Mouse (Mus musculus): ENCODE results near the gene Jdp2.

Gene Jdp2

DNA sequence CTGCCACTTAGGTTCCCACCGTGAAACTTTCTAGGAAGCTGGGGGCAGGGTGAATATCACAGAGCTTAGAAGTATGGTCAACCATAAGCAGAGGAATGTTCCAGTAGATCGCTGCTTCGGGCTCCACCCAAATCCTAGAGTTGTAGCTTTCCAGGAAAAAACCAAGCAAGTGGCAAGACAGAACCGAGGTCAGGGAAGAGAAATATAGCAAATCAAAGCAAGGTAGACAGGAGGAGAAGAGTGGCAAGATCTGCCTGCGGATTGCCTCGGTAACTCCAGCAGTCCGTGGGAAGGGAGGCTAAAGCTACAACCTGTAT lies 88.3 kb downstream of the Jdp2 start:
- DNase-seq: no peak

DNA sequence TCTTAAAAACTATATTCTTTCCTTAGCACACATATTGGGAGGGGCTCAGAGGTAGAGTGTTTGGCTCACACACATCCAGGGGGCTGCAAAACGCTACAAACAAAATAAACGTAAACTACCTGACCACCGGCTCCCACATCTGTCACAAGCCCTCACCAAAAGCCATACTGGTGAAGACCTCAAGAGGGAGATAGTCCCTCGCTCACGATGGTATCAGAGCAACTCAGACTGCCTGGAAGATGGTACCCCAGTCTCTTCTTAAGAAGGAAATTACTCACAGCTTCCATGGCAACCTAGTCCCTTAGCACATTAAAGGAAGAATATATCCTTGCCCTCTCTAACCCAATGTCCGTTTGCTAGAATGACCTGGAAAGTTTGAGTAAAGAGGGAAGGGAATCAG lies 89.0 kb downstream of the Jdp2 start:
- peak; percentile 38 for DNase-seq

All from lung, postnatal 36 days (tissue).